In the genomic region with DNA sequence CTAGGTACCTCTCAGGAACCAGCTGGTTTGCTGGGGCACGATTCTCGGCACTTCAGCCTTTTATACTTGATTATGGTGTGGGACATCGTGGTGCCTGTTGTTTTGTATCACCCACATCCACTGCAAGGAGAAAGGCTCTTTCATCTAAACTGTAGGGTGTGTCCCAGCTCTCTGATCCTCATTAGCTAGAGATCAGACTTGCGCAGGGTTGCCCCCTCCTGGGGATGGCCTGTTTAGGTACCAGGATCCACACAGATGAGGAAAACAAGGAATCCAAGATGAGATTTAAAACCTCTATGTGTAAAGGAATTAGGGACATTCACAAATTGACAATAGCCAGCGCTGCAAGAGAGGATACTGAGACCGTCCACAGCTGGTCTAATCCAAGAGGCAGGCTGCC, we compare ENCODE assay signal across 9 mouse cellular contexts. TPM values are rescaled to one million over a fixed set of nuclear protein-coding genes. Genes with fewer than 3 reads are reported as not detected.
A peak's percentile ranks its signal among the peaks of the same experiment; 100 is the strongest.
DNase-seq lines count a peak whose midpoint lies in the region; ATAC-seq lines count a peak whose summit lies in the region.
"Had no signal": no experiment of that assay in that cellular context is flagged by ENCODE, and none has a peak within 500 bp of the region (broad histone marks: within the 10 kb centered on the region; RNA-seq: fewer than 3 reads in every experiment).

No protein-coding gene starts in this region.

- H3K27ac ChIP-seq in hindbrain, embryonic 11.5 days (ENCODE audit: low read depth, low read length): no peak overlapping the region
- H3K27ac ChIP-seq in hindbrain, embryonic 10.5 days: no peak overlapping the region
- H3K27ac ChIP-seq in midbrain, embryonic 12.5 days (replicated peaks): no peak overlapping the region
- no peak overlapping the region for H3K27ac ChIP-seq in midbrain, embryonic 10.5 days (replicated peaks)
- H3K27ac ChIP-seq in heart, embryonic 15.5 days: no peak overlapping the region
- no peak overlapping the region for H3K27ac ChIP-seq in midbrain, embryonic 15.5 days

- no peak overlapping the region for H3K4me3 ChIP-seq in hindbrain, embryonic 11.5 days (ENCODE audit: low read depth, low read length)
- H3K4me3 ChIP-seq in hindbrain, embryonic 10.5 days: no peak overlapping the region
- H3K4me3 ChIP-seq in midbrain, embryonic 12.5 days: no peak overlapping the region
- no peak overlapping the region for H3K4me3 ChIP-seq in midbrain, embryonic 10.5 days
- H3K4me3 ChIP-seq in heart, embryonic 15.5 days: no peak overlapping the region
- no peak overlapping the region for H3K4me3 ChIP-seq in midbrain, embryonic 15.5 days

- peak; percentile 6 for DNase-seq in hindbrain, embryonic 11.5 days (ENCODE audit: low spot score)
- DNase-seq in hindbrain, embryonic 10.5 days (ENCODE audit: low spot score): no peak
- no peak for DNase-seq in midbrain, embryonic 10.5 days (ENCODE audit: low spot score)
- no peak for DNase-seq in thymus, postnatal 4 days
- DNase-seq in layer of hippocampus, postnatal 14 days (ENCODE audit: low spot score in 2 of 2): no peak

- H3K4me1 ChIP-seq in hindbrain, embryonic 11.5 days (replicated peaks; ENCODE audit: control insufficient read depth, insufficient read depth, low read length): no peaks in the 10 kb centered on the region
- no peaks in the 10 kb centered on the region for H3K4me1 ChIP-seq in hindbrain, embryonic 10.5 days (replicated peaks)
- peaks cover 4% of the 10 kb centered on the region; the same call in 1 of the 2 replicates for H3K4me1 ChIP-seq in midbrain, embryonic 12.5 days
- peaks cover 8% of the 10 kb centered on the region; the same call in 1 of the 2 replicates for H3K4me1 ChIP-seq in midbrain, embryonic 10.5 days
- no peaks in the 10 kb centered on the region; the same call in 1 of the 2 replicates for H3K4me1 ChIP-seq in heart, embryonic 15.5 days (replicated peaks)
- H3K4me1 ChIP-seq in midbrain, embryonic 15.5 days: 0 out of 2 replicates have a peak, but pooled peaks cover 4% of the 10 kb centered on the region

- 60% methylated on average over 6 of the region's 6 CpGs for WGBS in hindbrain, embryonic 11.5 days
- WGBS in hindbrain, embryonic 10.5 days: 59% methylated on average over 6 of the region's 6 CpGs
- 40% methylated on average over 6 of the region's 6 CpGs for WGBS in midbrain, embryonic 12.5 days
- WGBS in midbrain, embryonic 10.5 days: 46% methylated on average over 6 of the region's 6 CpGs
- WGBS in heart, embryonic 15.5 days: 52% methylated on average over 6 of the region's 6 CpGs
- WGBS in midbrain, embryonic 15.5 days: 35% methylated on average over 6 of the region's 6 CpGs

- H3K4me2 ChIP-seq in hindbrain, embryonic 11.5 days (replicated peaks; ENCODE audit: low read depth, low read length): no peak overlapping the region
- peak overlapping the region; percentile 5; the same call in 1 of the 2 replicates for H3K4me2 ChIP-seq in midbrain, embryonic 12.5 days (replicated peaks)
- peak overlapping the region; percentile 27; the same call in 1 of the 2 replicates for H3K4me2 ChIP-seq in heart, embryonic 15.5 days
- H3K4me2 ChIP-seq in midbrain, embryonic 15.5 days: peak overlapping the region; percentile 23

- no peaks in the 10 kb centered on the region for H3K27me3 ChIP-seq in hindbrain, embryonic 11.5 days (ENCODE audit: control insufficient read depth, insufficient read depth, low read length)
- no peaks in the 10 kb centered on the region for H3K27me3 ChIP-seq in hindbrain, embryonic 10.5 days (ENCODE audit: insufficient read depth, poor library complexity, severe bottlenecking)
- H3K27me3 ChIP-seq in midbrain, embryonic 12.5 days: no peaks in the 10 kb centered on the region
- no peaks in the 10 kb centered on the region for H3K27me3 ChIP-seq in midbrain, embryonic 10.5 days (ENCODE audit: low read depth, poor library complexity, severe bottlenecking)
- no peaks in the 10 kb centered on the region for H3K27me3 ChIP-seq in heart, embryonic 15.5 days
- H3K27me3 ChIP-seq in midbrain, embryonic 15.5 days (replicated peaks): no peaks in the 10 kb centered on the region

- ATAC-seq in hindbrain, embryonic 11.5 days (ENCODE audit: low FRiP score): no peak
- ATAC-seq in midbrain, embryonic 12.5 days (ENCODE audit: low FRiP score, low read depth): no peak
- no peak for ATAC-seq in heart, embryonic 15.5 days (replicated peaks; ENCODE audit: insufficient number of reproducible peaks, insufficient read depth, low FRiP score, low read depth)
- ATAC-seq in midbrain, embryonic 15.5 days (replicated peaks): no peak

- no peak overlapping the region for H3K9ac ChIP-seq in hindbrain, embryonic 11.5 days (ENCODE audit: low read depth, low read length)
- H3K9ac ChIP-seq in midbrain, embryonic 12.5 days (replicated peaks): no peak overlapping the region
- H3K9ac ChIP-seq in heart, embryonic 15.5 days: no peak overlapping the region
- H3K9ac ChIP-seq in midbrain, embryonic 15.5 days: no peak overlapping the region

- H3K36me3 ChIP-seq in hindbrain, embryonic 11.5 days (ENCODE audit: control insufficient read depth, insufficient read depth, low read length): no peaks in the 10 kb centered on the region
- H3K36me3 ChIP-seq in hindbrain, embryonic 10.5 days: no peaks in the 10 kb centered on the region
- no peaks in the 10 kb centered on the region for H3K36me3 ChIP-seq in midbrain, embryonic 12.5 days
- H3K36me3 ChIP-seq in midbrain, embryonic 10.5 days: no peaks in the 10 kb centered on the region
- no peaks in the 10 kb centered on the region for H3K36me3 ChIP-seq in heart, embryonic 15.5 days
- H3K36me3 ChIP-seq in midbrain, embryonic 15.5 days (replicated peaks): no peaks in the 10 kb centered on the region

- H3K9me3 ChIP-seq in hindbrain, embryonic 11.5 days (ENCODE audit: control insufficient read depth, low read length): no peaks in the 10 kb centered on the region
- no peaks in the 10 kb centered on the region for H3K9me3 ChIP-seq in hindbrain, embryonic 10.5 days
- H3K9me3 ChIP-seq in midbrain, embryonic 12.5 days: no peaks in the 10 kb centered on the region
- H3K9me3 ChIP-seq in midbrain, embryonic 10.5 days (replicated peaks): no peaks in the 10 kb centered on the region
- no peaks in the 10 kb centered on the region for H3K9me3 ChIP-seq in heart, embryonic 15.5 days (replicated peaks)
- H3K9me3 ChIP-seq in midbrain, embryonic 15.5 days: no peaks in the 10 kb centered on the region

RNA-seq across cellular contexts. Expression of gene Cd109, which starts 14.6 kb away (rescaled TPM):
- 4.0 and 5.7 TPM in 2 replicates for polyA plus RNA-seq in hindbrain, embryonic 11.5 days (2014; fragmentation: Nextera tagmentation; extraction: Ambion mirVana)
- 3.7 and 4.6 TPM in 2 replicates for polyA plus RNA-seq in hindbrain, embryonic 10.5 days (2016; fragmentation: Nextera tagmentation; extraction: Ambion mirVana)
- 4.5 and 5.1 TPM in 2 replicates for polyA plus RNA-seq in midbrain, embryonic 12.5 days (2016; fragmentation: Nextera tagmentation; extraction: Ambion mirVana)
- polyA plus RNA-seq in midbrain, embryonic 10.5 days (2016; fragmentation: Nextera tagmentation; extraction: Ambion mirVana): 3.9 and 4.8 TPM in 2 replicates
- polyA plus RNA-seq in heart, embryonic 15.5 days (2015; fragmentation: Nextera tagmentation; extraction: Ambion mirVana): 3.9 and 4.3 TPM in 2 replicates
- polyA plus RNA-seq in midbrain, embryonic 15.5 days (2015; fragmentation: Nextera tagmentation; extraction: Ambion mirVana): 0.92 and 1.1 TPM in 2 replicates
- 1 to 10 TPM; 6.3 to 7.4 TPM for total RNA-seq in layer of hippocampus, postnatal 14 days (2021)
- total RNA-seq: MEL had no signal

RNA-seq across cellular contexts. Expression of gene Slc17a5, which starts 42.1 kb away (rescaled TPM):
- 10.7 and 12.8 TPM in 2 replicates for polyA plus RNA-seq in hindbrain, embryonic 11.5 days (2014; fragmentation: Nextera tagmentation; extraction: Ambion mirVana)
- 10.0 and 10.4 TPM in 2 replicates for polyA plus RNA-seq in hindbrain, embryonic 10.5 days (2016; fragmentation: Nextera tagmentation; extraction: Ambion mirVana)
- 13.9 and 15.6 TPM in 2 replicates for polyA plus RNA-seq in midbrain, embryonic 12.5 days (2016; fragmentation: Nextera tagmentation; extraction: Ambion mirVana)
- polyA plus RNA-seq in midbrain, embryonic 10.5 days (2016; fragmentation: Nextera tagmentation; extraction: Ambion mirVana): 9.9 and 11.4 TPM in 2 replicates
- polyA plus RNA-seq in heart, embryonic 15.5 days (2015; fragmentation: Nextera tagmentation; extraction: Ambion mirVana): 8.5 and 9.8 TPM in 2 replicates
- 17.8 and 18.6 TPM in 2 replicates for polyA plus RNA-seq in midbrain, embryonic 15.5 days (2015; fragmentation: Nextera tagmentation; extraction: Ambion mirVana)
- 10 to 100 TPM; 19.3 to 20.0 TPM for total RNA-seq in layer of hippocampus, postnatal 14 days (2021)
